Mouse (Mus musculus) stomach, postnatal 0 days (tissue): ENCODE data around the gene Alppl2.

ENCODE experiments used
- CTCF ChIP-seq: IDR thresholded peaks from 2 replicates; pipeline ENCODE4 v1.5.1; 2016; ENCODE audit warnings: antibody characterized with exemption, low read depth, mild to moderate bottlenecking, moderate library complexity
- EP300 ChIP-seq: optimal IDR thresholded peaks from 2 replicates; pipeline ENCODE3; 2016; ENCODE audit warnings: antibody characterized with exemption

DNA sequence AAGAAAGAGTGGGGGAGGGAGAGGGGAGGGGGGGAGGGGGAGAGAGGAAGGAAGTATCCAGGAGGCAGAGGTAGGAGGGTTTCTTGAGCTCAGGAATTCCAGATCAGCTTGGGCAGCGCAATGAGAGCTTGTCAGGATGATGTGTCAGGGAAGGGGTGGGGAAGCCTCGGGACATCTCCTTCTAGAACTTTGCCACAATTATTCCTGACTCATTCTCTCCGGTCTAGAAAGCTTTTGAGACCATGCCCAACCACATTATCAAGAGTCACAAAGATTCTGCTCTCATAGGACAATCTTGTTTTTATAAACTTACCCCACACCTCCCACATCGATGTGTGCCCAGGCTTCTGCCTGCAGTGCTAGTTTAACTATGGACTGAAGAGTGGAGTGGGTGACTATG is 42.1 kb upstream of the Alppl2 start:
- TF ChIP-seq CTCF = no peak
- no peak for TF ChIP-seq EP300
